Mouse (Mus musculus) liver, embryonic 16.5 days (tissue): ENCODE data around the gene Ccdc187. TPM values are rescaled to one million over a fixed set of nuclear protein-coding genes. Genes with fewer than 3 reads are reported as not detected.

Source experiments
- ATAC-seq: fragments of 200-750 bp; cut with Nextera tagmentation; 2 replicates; pipeline ENCODE4 v1.8.0; 2017; ENCODE audit warnings: low read depth, mild to moderate bottlenecking, moderate number of reproducible peaks, moderate library complexity
- H3K27ac ChIP-seq: fragments of 300-500 bp; sonication (generic); 2 replicates; pipeline ENCODE4 v1.5.1; 2014; ENCODE audit warnings: mild to moderate bottlenecking, low read length
- H3K27me3 ChIP-seq: fragments of 300-500 bp; sonication (generic); 2 replicates; pipeline ENCODE4 v1.6.1; 2014; ENCODE audit warnings: low read depth, low read length, mixed read lengths; ENCODE audit not compliant: control insufficient read depth, insufficient read depth
- H3K36me3 ChIP-seq: fragments of 300-500 bp; sonication (generic); 2 replicates; pipeline ENCODE4 v1.6.1; 2014; ENCODE audit warnings: mild to moderate bottlenecking; ENCODE audit not compliant: control insufficient read depth, insufficient read depth
- H3K4me1 ChIP-seq: fragments of 300-500 bp; sonication (generic); 2 replicates; pipeline ENCODE4 v1.6.1; 2014; ENCODE audit warnings: low read depth, low read length, mixed read lengths; ENCODE audit not compliant: control insufficient read depth
- H3K4me2 ChIP-seq: fragments of 300-500 bp; sonication (generic); 2 replicates; pipeline ENCODE4 v1.6.1; 2014; ENCODE audit warnings: low read depth, low read length, mixed read lengths
- H3K4me3 ChIP-seq: fragments of 300-500 bp; sonication (generic); 2 replicates; pipeline ENCODE4 v1.5.1; 2014; ENCODE audit warnings: low read depth, mild to moderate bottlenecking, low read length
- H3K9ac ChIP-seq: fragments of 300-500 bp; sonication (generic); 2 replicates; pipeline ENCODE4 v1.6.1; 2014; ENCODE audit warnings: low read depth, low read length
- H3K9me3 ChIP-seq: fragments of 300-500 bp; sonication (generic); replicated peaks from 2 replicates; pipeline ENCODE4 v1.6.1; 2016; ENCODE audit warnings: low read length; ENCODE audit not compliant: control insufficient read depth
- WGBS: fragments of 180-500 bp; shearing (Covaris S2); extraction: QIAGEN DNeasy Blood & Tissue Kit; methylation state at CpG from one replicate; pipeline ENCODE4 v1.1.7; 2014; ENCODE audit not compliant: insufficient replicate concordance; 5-methylcytosine and 5-hydroxymethylcytosine counted together
- polyA plus RNA-seq: library from polyadenylated mRNA; unstranded; fragments of >200 nt; fragmentation: Nextera tagmentation; extraction: Ambion mirVana; gene quantifications from 2 replicates; pipeline ENCODE4 v1.2.1, GENCODE M21; 2015

The Ccdc187 gene
- polyA plus RNA-seq, 1 experiment from 2014 or later = 0.05 TPM

GRCm38 (mm10) chr2:26223961-26224360 lies 70.4 kb downstream of the Ccdc187 start:
- WGBS = 61% methylated on average over 3 of the region's 3 CpGs
- no peaks in the 10 kb centered on the region for H3K36me3 ChIP-seq
- no peaks in the 10 kb centered on the region for H3K27me3 ChIP-seq

GRCm38 (mm10) chr2:26214526-26214925 lies 79.8 kb downstream of the Ccdc187 start:
- no peak for ATAC-seq
- Histone ChIP-seq H3K27ac (no peak overlapping the region), H3K4me3 (no peak overlapping the region), H3K9ac (no peak overlapping the region), H3K9me3 (no peaks in the 10 kb centered on the region), H3K4me2 (no peak overlapping the region), H3K36me3 (no peaks in the 10 kb centered on the region; the same call in 1 of the 2 replicates), H3K4me1 (no peaks in the 10 kb centered on the region; the same call in 1 of the 2 replicates), H3K27me3 (no peaks in the 10 kb centered on the region)
- 36% methylated on average over 3 of the region's 3 CpGs for WGBS

More at GRCm38 (mm10) chr2:26223961-26224360, 70.4 kb downstream of the Ccdc187 start:
- H3K4me2 ChIP-seq = no peak overlapping the region
- no peak overlapping the region for H3K9ac ChIP-seq
- H3K4me1 ChIP-seq = no peaks in the 10 kb centered on the region
- ATAC-seq = no peak
- no peaks in the 10 kb centered on the region for H3K9me3 ChIP-seq
- H3K4me3 ChIP-seq = no peak overlapping the region
- no peak overlapping the region for H3K27ac ChIP-seq

- Histone ChIP-seq H3K27ac (no peak overlapping the region), H3K4me3 (no peak overlapping the region), H3K4me1 (no peaks in the 10 kb centered on the region; the same call in 1 of the 2 replicates), H3K36me3 (no peaks in the 10 kb centered on the region; the same call in 1 of the 2 replicates), H3K27me3 (peaks cover 34% of the 10 kb centered on the region), H3K9ac (no peak overlapping the region), H3K9me3 (no peaks in the 10 kb centered on the region), H3K4me2 (no peak overlapping the region)
- WGBS = 71% methylated on average over 3 of the region's 3 CpGs
- no peak for ATAC-seq
These were observed 84.8 kb downstream of the Ccdc187 start for GRCm38 (mm10) chr2:26209566-26209965.

GRCm38 (mm10) chr2:26208126-26208789 lies 86.1 kb downstream of the Ccdc187 start, which contains the start of gene Lhx3:
Gene Lhx3, minus strand, starts transcription at chr2:26208289.
- Histone ChIP-seq H3K36me3 (no peaks in the 10 kb centered on the region; the same call in 1 of the 2 replicates), H3K9ac (no peak within 1 kb of the TSS), H3K4me2 (no peak within 1 kb of the TSS; the same call in 1 of the 2 replicates), H3K27ac (no peak within 1 kb of the TSS), H3K9me3 (no peaks in the 10 kb centered on the region), H3K4me3 (no peak within 1 kb of the TSS), H3K4me1 (no peaks in the 10 kb centered on the region), H3K27me3 (peaks cover 47% of the 10 kb centered on the region)
- ATAC-seq = peak; percentile 84
- 8% methylated on average over 19 of the region's 19 CpGs for whole genome bisulfite sequencing

- Histone ChIP-seq H3K27me3 (peaks cover 54% of the 10 kb centered on the region), H3K27ac (no peak overlapping the region), H3K36me3 (no peaks in the 10 kb centered on the region; the same call in 1 of the 2 replicates), H3K4me3 (no peak overlapping the region), H3K9me3 (no peaks in the 10 kb centered on the region), H3K4me1 (no peaks in the 10 kb centered on the region), H3K4me2 (no peak overlapping the region), H3K9ac (no peak overlapping the region)
- 13% methylated on average over 9 of the region's 9 CpGs for WGBS
- no peak for ATAC-seq
These were observed 86.8 kb downstream of the Ccdc187 start for GRCm38 (mm10) chr2:26207559-26207958.

GRCm38 (mm10) chr2:26205761-26206160 lies 88.6 kb downstream of the Ccdc187 start:
- Histone ChIP-seq H3K27me3 (peaks cover 72% of the 10 kb centered on the region), H3K4me1 (no peaks in the 10 kb centered on the region), H3K4me3 (no peak overlapping the region), H3K27ac (no peak overlapping the region), H3K36me3 (no peaks in the 10 kb centered on the region; the same call in 1 of the 2 replicates), H3K9me3 (no peaks in the 10 kb centered on the region), H3K9ac (no peak overlapping the region), H3K4me2 (no peak overlapping the region)
- ATAC-seq = no peak
- WGBS = 9% methylated on average over 10 of the region's 10 CpGs

- Histone ChIP-seq H3K27me3 (peaks cover 78% of the 10 kb centered on the region), H3K36me3 (no peaks in the 10 kb centered on the region), H3K4me2 (no peak overlapping the region), H3K9ac (no peak overlapping the region), H3K27ac (no peak overlapping the region), H3K4me1 (no peaks in the 10 kb centered on the region), H3K9me3 (no peaks in the 10 kb centered on the region), H3K4me3 (no peak overlapping the region)
- no peak for ATAC-seq
- WGBS = 3% methylated on average over 16 of the region's 16 CpGs
These were observed 89.2 kb downstream of the Ccdc187 start for GRCm38 (mm10) chr2:26205126-26205525.

GRCm38 (mm10) chr2:26202849-26203475 lies 91.4 kb downstream of the Ccdc187 start:
- H3K27me3 ChIP-seq = peaks cover 100% of the 10 kb centered on the region
- no peak overlapping the region for H3K4me3 ChIP-seq
- H3K4me2 ChIP-seq = no peak overlapping the region
- no peak overlapping the region for H3K9ac ChIP-seq
- H3K9me3 ChIP-seq = no peaks in the 10 kb centered on the region
- no peak overlapping the region for H3K27ac ChIP-seq
- H3K36me3 ChIP-seq = no peaks in the 10 kb centered on the region
- WGBS = 3% methylated on average over 36 of the region's 36 CpGs
- ATAC-seq = no peak
- no peaks in the 10 kb centered on the region for H3K4me1 ChIP-seq
